Mouse (Mus musculus) heart, postnatal 0 days (tissue): Measurements from ENCODE around the gene Ctcf.

Experiments used
- CTCF ChIP-seq: IDR thresholded peaks from 2 replicates; pipeline ENCODE4 v1.5.1; 2016; ENCODE audit warnings: antibody characterized with exemption, control low read depth, low read depth
- EP300 ChIP-seq: IDR thresholded peaks from 2 replicates; pipeline ENCODE4 v1.6.1; 2016; ENCODE audit warnings: antibody characterized with exemption, low read depth

DNA sequence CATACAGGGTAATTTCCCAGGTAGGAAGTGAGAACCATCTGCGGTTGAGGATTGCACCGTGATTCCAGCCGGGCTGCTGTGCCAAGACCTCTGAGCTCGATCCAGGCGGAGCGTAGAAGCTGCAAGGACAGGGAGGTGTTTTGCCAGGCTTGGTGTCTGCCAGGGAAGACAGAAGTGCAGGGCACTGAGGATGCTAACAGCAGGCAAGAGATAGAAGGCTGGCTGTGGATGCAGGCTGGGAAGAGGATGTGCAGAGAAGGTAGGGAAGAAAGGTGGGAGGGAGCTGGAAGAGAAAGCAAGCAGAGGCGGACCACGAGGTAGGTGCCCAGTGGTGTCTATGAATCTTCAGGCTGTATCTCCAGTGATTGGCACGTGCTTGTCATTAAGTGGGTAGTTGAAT, 24.5 kb upstream of the Ctcf start:
- no peak for TF ChIP-seq EP300
- no peak for TF ChIP-seq CTCF
